Mouse (Mus musculus) G1E (cell line): ENCODE measurements around the gene Antxr1.

Source experiments
- CTCF ChIP-seq: IDR thresholded peaks from 2 replicates; pipeline ENCODE4 v1.5.1; 2012; ENCODE audit warnings: low read depth, low read length, inconsistent platforms, mixed read lengths
- GATA1 ChIP-seq: IDR thresholded peaks from 2 replicates; pipeline ENCODE4 v1.6.1; 2012; ENCODE audit warnings: borderline replicate concordance, low read length, inconsistent platforms, mixed read lengths
- TAL1 ChIP-seq: conservative IDR thresholded peaks from 2 replicates; pipeline ENCODE4 v1.6.1; 2012; ENCODE audit warnings: low read depth, low read length, inconsistent platforms, mixed read lengths

- no peak for TF ChIP-seq CTCF
- TF ChIP-seq GATA1 = no peak
- no peak for TF ChIP-seq TAL1
These were observed 109.3 kb downstream of the Antxr1 start for GRCm38 (mm10) chr6:87226315-87226714.
